Mouse (Mus musculus) retina, adult 2 months (tissue): ENCODE measurements around the gene Apom.

ENCODE experiments used
- DNase-seq: peaks from one replicate; pipeline ENCODE4 v3.0.0-alpha.2; 2012; ENCODE audit warnings: low read depth, low spot score

The Apom gene

GRCm38 (mm10) chr17:35131500-35132173 is at the start of gene Apom:
Apom (minus strand) TSS chr17:35132050.
- DNase-seq = no peak

GRCm38 (mm10) chr17:35180093-35180492 is 48.2 kb upstream of the Apom start:
- DNase-seq = no peak

- no peak for DNase-seq
These were observed 46.7 kb upstream of the Apom start for GRCm38 (mm10) chr17:35178528-35178927.

GRCm38 (mm10) chr17:35175968-35176367 is 44.1 kb upstream of the Apom start, which contains the start of gene Aif1:
Aif1 (minus strand) TSS chr17:35176068.
- no peak for DNase-seq

- DNase-seq = no peak
These were observed 43.5 kb upstream of the Apom start for GRCm38 (mm10) chr17:35175382-35175781.

DNA sequence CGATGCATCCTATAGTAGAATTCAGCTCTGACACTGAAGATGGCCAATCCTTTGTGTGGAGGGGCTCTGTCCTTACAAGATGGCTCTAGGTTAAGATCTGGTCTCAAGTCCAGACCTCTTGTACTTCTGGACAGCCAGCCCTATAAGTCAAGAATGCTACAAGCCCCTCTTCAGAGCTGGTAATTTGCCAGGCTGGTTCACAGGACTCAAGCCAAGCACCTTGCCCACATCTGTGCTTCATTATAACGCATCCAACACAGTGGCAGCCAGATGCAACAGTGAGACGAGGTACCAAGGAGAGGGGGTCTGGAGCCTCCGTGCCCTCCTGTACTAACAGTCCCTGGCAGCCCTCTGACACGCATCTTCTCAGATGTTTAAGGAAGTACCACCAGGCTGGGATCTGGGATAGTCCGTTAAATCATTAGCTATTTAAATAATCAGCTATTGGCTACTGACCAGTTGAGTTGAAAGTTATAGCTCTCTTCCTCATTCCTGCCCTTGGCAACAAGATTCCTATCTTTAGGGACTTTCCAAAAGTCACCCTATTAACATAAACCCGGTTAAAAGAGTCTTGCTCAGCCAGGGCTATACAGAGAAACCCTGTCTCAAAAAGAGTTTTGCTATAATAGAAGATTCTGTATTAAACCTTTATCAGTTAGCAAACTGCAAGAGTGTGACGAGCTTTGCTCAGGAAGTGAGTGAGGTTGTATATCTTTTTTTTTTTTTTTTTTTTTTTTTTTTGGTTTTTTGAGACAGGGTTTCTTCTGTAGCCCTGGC is 42.5 kb upstream of the Apom start:
- DNase-seq = no peak

DNA sequence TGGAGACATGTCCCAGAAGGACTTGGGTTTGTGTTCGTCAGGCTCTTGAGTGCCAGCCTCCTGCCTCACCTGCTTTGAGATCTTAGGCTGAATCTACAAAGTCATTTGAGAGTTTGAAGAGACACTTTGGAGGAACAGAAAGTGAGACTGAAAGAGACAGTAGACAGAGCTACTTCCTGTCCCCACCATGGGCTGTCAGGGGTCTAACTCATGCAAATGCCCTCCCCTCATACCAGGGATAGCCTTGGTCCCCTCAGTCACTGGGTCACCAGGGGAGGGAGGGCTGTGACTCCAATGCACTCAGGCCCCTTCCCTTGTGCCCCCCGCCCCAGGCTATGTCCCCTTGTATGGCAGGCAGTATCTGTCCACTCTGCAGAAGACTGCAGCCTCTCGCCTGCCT is 41.5 kb upstream of the Apom start:
- DNase-seq = no peak

- no peak for DNase-seq
These were observed 40.8 kb upstream of the Apom start for GRCm38 (mm10) chr17:35172445-35173234.

DNA sequence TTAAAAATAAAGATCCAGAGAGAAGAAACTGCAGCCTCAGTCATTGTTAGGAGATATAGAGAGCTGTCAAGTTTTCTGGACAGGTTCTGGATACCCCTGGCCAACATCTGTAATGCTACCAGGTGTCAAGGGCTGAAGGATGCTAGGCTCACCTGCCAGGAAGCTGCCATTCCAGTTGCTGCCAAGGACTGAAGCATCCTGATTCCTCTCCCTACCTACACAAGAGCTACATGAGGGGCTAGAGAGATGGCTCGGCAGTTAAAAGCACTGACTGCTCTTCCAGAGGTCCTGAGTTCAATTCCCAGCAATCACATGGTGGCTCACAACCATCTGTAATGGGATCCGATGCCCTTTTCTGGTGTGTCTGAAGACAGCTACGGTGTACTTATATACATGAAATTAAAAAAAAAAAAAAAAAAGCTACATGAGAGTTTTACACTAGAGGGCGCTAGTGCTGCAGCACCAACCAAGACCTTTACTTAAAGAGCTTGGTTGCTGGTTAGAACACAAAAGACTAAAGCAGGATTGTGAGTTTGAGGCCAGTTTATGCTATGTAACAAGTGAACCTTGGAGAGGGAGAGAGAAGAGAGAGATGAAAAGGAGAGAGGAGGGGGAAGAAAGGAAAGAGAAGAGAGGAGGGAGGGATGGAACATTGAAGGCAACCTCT is 36.8 kb upstream of the Apom start:
- DNase-seq = peak; percentile 37

DNA sequence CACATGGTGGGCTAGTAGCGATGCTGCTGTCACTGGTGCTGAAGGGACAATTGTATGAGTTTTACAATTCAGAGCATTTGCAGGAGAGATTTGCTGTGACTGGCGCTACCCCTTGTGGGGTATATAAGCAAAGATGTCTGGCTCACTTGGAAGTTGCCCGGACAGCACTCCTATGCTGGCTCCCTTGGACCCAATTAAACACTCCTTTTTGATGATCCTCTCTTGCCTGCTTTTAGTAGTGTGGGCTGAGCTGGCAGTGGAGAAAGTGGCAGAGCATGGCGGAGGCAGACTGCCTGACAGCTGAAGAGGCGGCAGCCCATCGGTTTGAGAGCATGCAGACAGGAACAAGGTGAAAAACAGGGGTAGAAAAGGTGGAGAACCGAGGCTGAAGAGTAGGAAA is 35.9 kb upstream of the Apom start:
- no peak for DNase-seq

GRCm38 (mm10) chr17:35166352-35167035 is 34.6 kb upstream of the Apom start:
- peak; percentile 55 for DNase-seq

GRCm38 (mm10) chr17:35165451-35166155 is 33.8 kb upstream of the Apom start:
- no peak for DNase-seq

- peak; percentile 98 for DNase-seq
These were observed 33.0 kb upstream of the Apom start, which contains the start of gene Prrc2a for GRCm38 (mm10) chr17:35164568-35165450. Prrc2a (minus strand) TSS chr17:35164897.

DNA sequence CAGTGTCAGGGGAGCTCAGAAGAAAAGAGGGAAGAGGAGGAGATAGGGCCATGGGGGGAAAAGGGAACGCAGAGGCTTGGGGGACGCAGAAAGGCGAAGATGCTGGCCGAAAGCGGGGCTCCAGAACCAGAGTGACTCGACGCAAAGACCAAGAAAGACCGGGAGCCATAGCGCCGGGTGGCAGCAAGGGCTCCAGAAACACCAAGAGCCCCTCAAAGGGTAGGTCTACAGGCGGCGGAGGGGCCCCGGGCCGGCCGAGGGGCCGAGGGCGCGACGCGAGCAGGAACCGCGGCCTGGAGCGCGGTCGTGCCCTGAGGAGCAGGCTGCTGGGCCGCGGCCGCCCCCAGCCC is 32.3 kb upstream of the Apom start:
- DNase-seq = no peak

- no peak for DNase-seq
These were observed 31.7 kb upstream of the Apom start for GRCm38 (mm10) chr17:35163326-35164081.

- DNase-seq = no peak
These were observed 30.9 kb upstream of the Apom start for GRCm38 (mm10) chr17:35162730-35163129.

- no peak for DNase-seq
These were observed 30.3 kb upstream of the Apom start for GRCm38 (mm10) chr17:35162121-35162520.

DNA sequence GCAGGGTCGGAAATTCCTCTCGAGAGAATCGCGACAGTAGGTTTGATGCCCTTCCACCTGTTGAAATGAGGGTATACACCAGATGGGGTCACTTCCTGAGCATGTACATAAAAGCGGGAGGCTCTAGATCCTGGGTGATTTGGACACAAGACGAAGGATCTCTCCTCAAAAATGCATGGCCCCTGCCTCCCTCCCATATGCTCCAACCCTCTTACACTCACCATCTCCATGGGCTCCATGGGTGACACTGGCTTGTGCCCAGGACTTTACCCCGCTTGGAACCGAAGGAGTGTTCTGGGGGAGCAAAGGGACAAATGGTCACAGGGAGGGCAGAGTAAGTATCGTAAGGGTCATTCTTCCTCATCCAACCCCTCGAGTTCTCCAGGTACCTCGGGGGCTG is 29.6 kb upstream of the Apom start:
- DNase-seq = no peak

- DNase-seq = no peak
These were observed 27.8 kb upstream of the Apom start for GRCm38 (mm10) chr17:35159638-35160037.
